Mouse (Mus musculus) left cerebral cortex, postnatal 10 days (tissue): ENCODE data around the gene Pgm2l1. TPM values are rescaled to one million over a fixed set of nuclear protein-coding genes. Genes with fewer than 3 reads are reported as not detected.

Source experiments
- DNase-seq, 2 experiments: peaks; one replicate each; pipeline ENCODE4 v3.0.0; 2021 to 2022; ENCODE audit warnings: low spot score in 2 of 2, mixed read lengths in 1 of 2; ENCODE audit errors: extremely low spot score in 1 of 2
- intact Hi-C: fragments of 180-260 bp; cut with DNase I; formaldehyde crosslinking; loops from one replicate; pipeline ENCODE4 v1.15.1; 2025
- total RNA-seq, 2 experiments: library from RNA; stranded (reverse); gene quantifications; 2 replicates each; pipeline ENCODE4 v1.2.3; 2021

The Pgm2l1 gene
- total RNA-seq, 2 experiments from 2014 or later = 486 to 524 TPM

GRCm38 (mm10) chr7:100281596-100281995, 54.4 kb downstream of the Pgm2l1 start:
- intact Hi-C loops = no loop called here
- DNase-seq = no peak

DNA sequence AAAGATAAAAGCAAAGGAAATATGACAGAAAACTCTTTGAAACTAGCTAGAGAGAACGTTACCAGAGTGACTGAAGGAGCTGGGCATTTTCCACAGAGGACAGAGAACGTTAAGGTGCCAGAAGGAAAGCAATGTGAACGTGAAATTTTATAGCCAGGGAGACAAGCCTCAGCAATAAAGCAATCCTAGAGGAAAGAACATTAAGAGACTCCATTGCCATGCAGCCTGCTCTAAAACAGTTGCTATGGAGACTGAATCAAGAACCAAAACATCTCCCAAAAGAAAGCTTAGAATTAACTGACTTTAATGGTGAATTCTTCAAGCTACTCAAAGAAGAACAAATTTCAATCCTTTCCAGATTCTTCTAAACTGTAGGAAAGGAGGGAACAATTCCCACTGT, 56.1 kb downstream of the Pgm2l1 start:
- intact Hi-C loops = no loop called here
- DNase-seq = no peak

- intact Hi-C loops = no loop called here
- DNase-seq = peak in 1 of 2 experiments; percentile 46
Observed at GRCm38 (mm10) chr7:100285383-100285782, 58.2 kb downstream of the Pgm2l1 start, which contains the start of gene P4ha3. TSS of gene P4ha3 (plus strand) at chr7:100285520.

- DNase-seq = peak in 1 of 2 experiments; percentile 72
Observed at GRCm38 (mm10) chr7:100287748-100288578, 60.8 kb downstream of the Pgm2l1 start.

DNA sequence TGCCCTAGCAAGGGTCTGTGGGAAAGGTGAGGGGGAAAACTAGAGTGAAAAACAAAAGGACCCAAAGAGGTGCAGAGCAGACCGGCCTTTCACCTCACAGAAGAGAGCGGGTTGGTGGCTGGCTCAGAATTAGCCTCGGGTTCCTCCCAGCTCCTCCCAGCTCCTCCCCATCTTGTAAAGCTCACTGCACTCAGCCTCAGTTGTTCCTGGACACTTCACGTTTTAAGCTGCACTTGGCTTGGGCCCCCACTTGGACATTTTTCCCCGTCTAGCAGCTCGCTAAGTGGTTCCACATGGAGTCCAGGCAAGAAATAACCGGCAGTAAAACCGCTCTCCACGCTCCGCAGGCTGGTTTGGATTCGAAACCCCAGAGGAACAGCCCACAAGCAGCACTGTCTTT, 61.4 kb downstream of the Pgm2l1 start:
- intact Hi-C loops = no loop called here
- DNase-seq = no peak

More at GRCm38 (mm10) chr7:100287748-100288578, 60.8 kb downstream of the Pgm2l1 start:
- intact Hi-C loops = no loop called here

DNA sequence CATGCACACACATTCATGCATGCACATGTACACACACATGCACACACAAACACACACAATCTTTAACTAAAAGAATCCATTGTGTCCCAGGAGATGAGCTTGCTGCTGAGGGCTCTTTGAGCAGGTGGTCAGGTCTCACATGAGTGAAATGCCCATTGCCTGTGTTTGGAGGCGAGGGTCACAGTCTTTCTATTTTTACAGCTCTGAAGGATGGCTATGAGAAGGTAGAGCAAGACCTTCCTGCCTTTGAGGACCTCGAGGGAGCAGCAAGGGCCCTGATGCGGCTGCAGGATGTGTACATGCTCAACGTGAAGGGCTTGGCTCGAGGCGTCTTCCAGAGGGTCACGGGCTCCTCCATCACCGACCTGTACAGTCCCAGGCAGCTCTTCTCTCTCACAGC, 66.4 kb downstream of the Pgm2l1 start:
- no peak for DNase-seq
- intact Hi-C loops = no loop called here

GRCm38 (mm10) chr7:100295745-100296144, 68.6 kb downstream of the Pgm2l1 start:
- intact Hi-C loops = no loop called here
- no peak for DNase-seq

DNA sequence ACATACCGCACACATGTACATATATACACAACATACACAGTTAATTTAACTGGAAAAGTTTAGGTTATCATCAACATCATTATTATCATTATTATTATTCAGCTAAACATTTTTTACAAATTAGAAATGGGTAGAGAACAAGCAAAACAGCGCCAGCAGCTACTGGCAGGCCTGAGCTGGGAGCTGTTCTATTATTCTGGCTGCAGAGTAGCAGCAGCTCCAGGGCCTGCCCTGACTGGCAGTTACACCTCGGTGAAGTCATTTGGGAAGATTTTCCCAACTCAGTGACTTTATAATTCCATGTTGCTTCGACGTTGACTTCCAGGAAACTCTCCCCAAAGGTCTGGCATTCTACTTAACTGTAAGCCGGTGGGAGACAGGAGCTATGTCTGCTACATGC, 69.5 kb downstream of the Pgm2l1 start:
- no peak for DNase-seq
- intact Hi-C loops = no loop called here

- intact Hi-C loops = no loop called here
Observed at GRCm38 (mm10) chr7:100298861-100299510, 71.8 kb downstream of the Pgm2l1 start.

GRCm38 (mm10) chr7:100301390-100301789, 74.2 kb downstream of the Pgm2l1 start:
- DNase-seq = no peak
- intact Hi-C loops = no loop called here

More at GRCm38 (mm10) chr7:100298861-100299510, 71.8 kb downstream of the Pgm2l1 start:
- DNase-seq = no peak

DNA sequence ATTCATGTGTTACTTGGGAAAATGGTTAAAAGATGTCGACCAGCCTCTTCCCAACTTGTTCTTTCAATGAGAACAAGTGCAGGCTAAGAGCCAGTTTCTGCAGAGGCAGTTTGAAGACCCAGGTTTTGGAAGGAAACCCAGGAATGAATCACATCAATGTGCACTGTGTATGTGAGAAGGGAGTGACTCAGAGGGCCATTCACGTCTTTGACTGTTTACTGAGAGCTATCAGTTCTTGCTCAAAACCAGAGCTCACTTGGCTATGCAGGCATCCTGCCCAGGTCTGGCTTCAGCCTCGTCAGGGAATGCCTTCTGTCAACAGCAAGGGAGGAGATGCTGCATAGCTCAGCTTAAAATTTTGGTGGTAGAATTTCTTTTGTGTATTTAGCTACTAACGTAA, 75.1 kb downstream of the Pgm2l1 start:
- intact Hi-C loops = no loop called here
- DNase-seq = peak; percentile 57 to 64

DNA sequence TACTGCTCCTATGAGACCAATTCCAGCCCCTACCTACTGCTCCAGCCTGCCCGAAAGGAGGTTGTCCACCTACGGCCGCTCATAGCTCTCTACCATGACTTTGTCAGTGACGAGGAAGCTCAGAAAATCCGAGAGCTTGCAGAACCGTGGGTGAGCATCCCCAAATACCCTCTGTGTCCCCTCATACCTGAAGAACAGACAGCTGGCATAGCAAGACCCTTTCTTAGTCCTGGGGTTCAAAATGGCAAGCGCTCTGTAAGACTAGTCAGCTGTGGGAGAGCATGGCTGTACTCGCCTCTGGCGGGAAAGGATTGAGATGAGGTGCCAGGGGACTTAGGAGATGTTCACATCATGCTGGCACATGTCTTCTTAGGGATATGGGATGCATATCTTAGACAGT, 78.7 kb downstream of the Pgm2l1 start:
- intact Hi-C loops = no loop called here
- no peak for DNase-seq

DNA sequence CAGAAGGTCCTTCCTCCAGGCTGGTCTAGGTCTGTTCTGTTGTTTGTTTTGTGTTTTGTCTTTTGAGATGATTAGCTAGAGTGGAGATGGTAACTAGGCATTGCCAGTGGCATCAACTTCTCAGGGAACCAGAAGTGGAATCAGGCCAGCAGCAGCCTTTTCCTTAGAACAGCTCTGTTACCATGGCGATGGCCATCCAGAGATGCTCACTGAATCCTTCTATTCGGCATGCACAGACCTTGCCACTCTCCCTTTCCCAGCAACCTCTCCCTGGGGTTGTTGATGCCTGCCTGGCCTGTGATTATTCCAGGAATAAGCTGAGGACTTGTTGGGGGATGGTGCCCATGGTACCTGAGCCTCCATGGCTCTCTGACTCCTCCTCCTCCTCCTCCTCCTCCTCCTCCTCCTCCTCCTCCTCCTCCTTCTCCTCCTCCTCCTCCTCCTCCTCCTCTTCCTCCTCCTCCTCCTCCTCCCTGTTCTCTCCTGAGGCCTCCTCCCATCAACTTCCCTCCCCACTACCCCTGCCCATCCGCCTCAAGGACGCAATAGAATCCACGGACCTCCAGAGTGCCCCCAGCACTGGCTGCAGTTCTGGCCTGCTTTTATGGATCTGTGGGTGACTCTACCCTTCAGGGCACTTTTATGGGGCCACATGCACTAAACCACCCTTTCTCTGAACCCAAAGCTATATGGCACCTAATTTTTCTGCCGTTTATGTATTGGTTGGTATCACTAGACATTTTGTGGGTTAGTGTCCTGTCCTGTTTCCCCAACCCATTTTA, 80.9 kb downstream of the Pgm2l1 start:
- intact Hi-C loops = no loop called here
- peak; percentile 71 to 77 for DNase-seq

DNA sequence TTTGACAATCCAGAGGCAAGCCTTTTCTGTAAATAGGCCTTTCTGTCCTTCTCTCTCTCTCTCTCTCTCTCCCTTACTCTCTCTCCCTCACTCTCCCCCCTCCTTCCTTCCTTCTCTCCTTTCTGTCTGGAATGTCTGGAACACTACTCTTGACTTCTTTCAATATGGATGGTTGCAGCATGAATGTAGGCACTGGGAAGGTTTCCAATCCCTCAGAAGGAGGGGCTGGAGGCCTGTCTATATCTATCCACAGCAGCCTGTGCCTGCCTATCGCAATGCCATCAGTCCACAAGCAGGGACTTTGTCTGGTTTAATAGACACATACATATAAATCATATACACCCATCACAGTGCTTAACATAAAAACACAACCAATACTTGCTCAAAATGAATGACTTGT, 82.0 kb downstream of the Pgm2l1 start:
- intact Hi-C loops = no loop called here
- DNase-seq = no peak

DNA sequence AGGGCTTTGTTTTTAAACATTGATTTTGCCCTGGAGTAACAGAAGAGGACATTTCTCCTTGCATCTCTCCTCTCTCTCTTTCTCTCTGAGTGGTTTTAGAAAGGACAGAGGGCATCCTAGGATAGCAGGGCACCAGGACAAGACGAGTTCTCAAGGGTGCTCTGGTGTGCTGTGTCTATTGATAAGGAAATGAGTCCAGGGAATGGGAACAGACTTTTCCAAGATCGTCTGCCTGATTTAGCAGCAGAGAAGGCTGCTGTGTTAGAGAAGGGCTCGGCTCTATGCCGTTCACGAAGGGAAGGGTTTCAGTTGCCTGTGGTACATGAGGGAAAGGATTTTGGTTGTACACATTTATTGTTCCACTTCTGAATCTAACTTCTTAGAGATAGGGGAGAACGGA, 82.5 kb downstream of the Pgm2l1 start:
- DNase-seq = no peak
- intact Hi-C loops = no loop called here

GRCm38 (mm10) chr7:100310290-100310689, 83.1 kb downstream of the Pgm2l1 start:
- DNase-seq = no peak
- intact Hi-C loops = no loop called here

GRCm38 (mm10) chr7:100312716-100313115, 85.5 kb downstream of the Pgm2l1 start:
- no peak for DNase-seq
- intact Hi-C loops = no loop called here

GRCm38 (mm10) chr7:100316924-100317323, 89.7 kb downstream of the Pgm2l1 start:
- no peak for DNase-seq
- intact Hi-C loops = no loop called here

DNA sequence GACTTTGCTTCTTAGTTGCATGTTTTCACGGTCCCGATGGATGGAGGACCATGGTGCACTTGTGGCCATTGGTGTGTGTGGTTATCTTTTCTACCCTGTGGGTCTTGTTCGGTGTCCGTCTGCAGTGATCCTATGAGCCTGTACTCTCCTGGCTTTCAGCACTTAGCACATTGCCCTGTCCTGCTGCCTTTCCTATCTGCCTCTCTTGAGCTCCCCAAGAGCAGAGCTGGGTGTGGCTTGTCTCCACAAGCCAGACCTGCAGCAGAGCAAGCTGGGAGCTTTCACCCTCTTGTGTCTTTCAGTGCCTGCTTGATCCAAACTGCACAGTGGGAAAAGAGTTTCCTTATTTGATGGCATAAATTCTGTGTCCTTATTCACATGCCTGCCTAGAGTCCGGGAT, 90.3 kb downstream of the Pgm2l1 start:
- no peak for DNase-seq
- intact Hi-C loops = no loop called here
